Mouse (Mus musculus) liver, embryonic 14.5 days (tissue): ENCODE results near the gene Khdrbs1.

Source experiments
- CTCF ChIP-seq: IDR thresholded peaks from 2 replicates; pipeline ENCODE4 v1.5.1; 2016; ENCODE audit warnings: antibody characterized with exemption, low read depth, control low read depth
- EP300 ChIP-seq: IDR thresholded peaks from 2 replicates; pipeline ENCODE4 v1.6.1; 2016; ENCODE audit warnings: antibody characterized with exemption, low read depth

- TF ChIP-seq CTCF (no peak), EP300 (no peak)
These were observed 45.7 kb downstream of the Khdrbs1 start, which contains the start of gene Tmem39b for GRCm38 (mm10) chr4:129696158-129696985.
